Comparison of ENCODE assay signal across 12 mouse cellular contexts in genomic region chr7:81725986-81726727, GRCm38 (mm10). TPM values are rescaled to one million over a fixed set of nuclear protein-coding genes. Genes with fewer than 3 reads are reported as not detected.
DNase-seq lines count a peak whose midpoint lies in the region; ATAC-seq and TF ChIP-seq lines count a peak whose summit lies in the region.
"Had no signal": no experiment of that assay in that cellular context is flagged by ENCODE, and none has a peak within 500 bp of the region (broad histone marks: within the 10 kb centered on the region; RNA-seq: fewer than 3 reads in every experiment).

No protein-coding gene starts in this region.

- no peak for TF ChIP-seq EP300 in stomach, postnatal 0 days (optimal IDR thresholded peaks at IDR 0.05)

- WGBS in lung, embryonic 16.5 days = 39% methylated on average over 18 of the region's 18 CpGs
- 34% methylated on average over 18 of the region's 18 CpGs for WGBS in lung, adult 2 months
- 26% methylated on average over 18 of the region's 18 CpGs for WGBS in heart, embryonic 10.5 days
- 35% methylated on average over 18 of the region's 18 CpGs for WGBS in limb, embryonic 14.5 days
- 49% methylated on average over 18 of the region's 18 CpGs for WGBS in stomach, postnatal 0 days

- peak overlapping the region; percentile 26 for H3K4me2 ChIP-seq in lung, embryonic 16.5 days (ENCODE audit: low read depth, low read length)
- H3K4me2 ChIP-seq in limb, embryonic 14.5 days (replicated peaks; ENCODE audit: low read depth, low read length, severe bottlenecking) = no peak overlapping the region; the same call in 1 of the 2 replicates
- H3K4me2 ChIP-seq in stomach, postnatal 0 days (replicated peaks; ENCODE audit: low read depth) = no peak overlapping the region
- H3K4me2 ChIP-seq: embryonic facial prominence, embryonic 15.5 days; neural tube, embryonic 12.5 days had no signal

- H3K27me3 ChIP-seq in lung, embryonic 16.5 days (ENCODE audit: control insufficient read depth, insufficient read depth, low read depth, low read length) = no peaks in the 10 kb centered on the region
- no peaks in the 10 kb centered on the region for H3K27me3 ChIP-seq in heart, embryonic 10.5 days (ENCODE audit: insufficient read depth, poor library complexity, severe bottlenecking)
- H3K27me3 ChIP-seq in limb, embryonic 14.5 days (ENCODE audit: control insufficient read depth, insufficient read depth, low read length) = no peaks in the 10 kb centered on the region
- H3K27me3 ChIP-seq in stomach, postnatal 0 days (ENCODE audit: control insufficient read depth, insufficient read depth, low read length) = no peaks in the 10 kb centered on the region
- H3K27me3 ChIP-seq: embryonic facial prominence, embryonic 15.5 days; neural tube, embryonic 12.5 days had no signal

- H3K9me3 ChIP-seq in lung, embryonic 16.5 days (ENCODE audit: control insufficient read depth, low read length) = no peaks in the 10 kb centered on the region
- H3K9me3 ChIP-seq in heart, embryonic 10.5 days = no peaks in the 10 kb centered on the region
- no peaks in the 10 kb centered on the region for H3K9me3 ChIP-seq in limb, embryonic 14.5 days (ENCODE audit: control insufficient read depth, low read length)
- no peaks in the 10 kb centered on the region for H3K9me3 ChIP-seq in stomach, postnatal 0 days (ENCODE audit: control insufficient read depth, low read length)
- H3K9me3 ChIP-seq: embryonic facial prominence, embryonic 15.5 days; neural tube, embryonic 12.5 days had no signal

- DNase-seq in lung, adult 2 months = no peak
- DNase-seq in heart, embryonic 10.5 days (ENCODE audit: low spot score) = no peak
- DNase-seq in limb, embryonic 14.5 days (ENCODE audit: low spot score) = no peak
- DNase-seq in stomach, postnatal 0 days (ENCODE audit: low spot score) = no peak
- no peak for DNase-seq in adrenal gland, adult 18-20 months (ENCODE audit: low spot score in 2 of 2)
- no peak for DNase-seq in adrenal gland, adult 2 months
- DNase-seq: thymus, adult 18-20 months had no signal

- no peak for TF ChIP-seq CTCF in lung, adult 2 months (IDR thresholded peaks at IDR 0.05; ENCODE audit: insufficient read depth, low read length)
- TF ChIP-seq CTCF in stomach, postnatal 0 days (IDR thresholded peaks at IDR 0.05; ENCODE audit: low read depth) = no peak

- H3K4me3 ChIP-seq in lung, embryonic 16.5 days (ENCODE audit: low read length) = no peak overlapping the region
- no peak overlapping the region for H3K4me3 ChIP-seq in lung, adult 2 months (replicated peaks; ENCODE audit: extremely low read depth, low read depth, low read length)
- peak overlapping the region; percentile 41; the same call in 1 of the 2 replicates for H3K4me3 ChIP-seq in heart, embryonic 10.5 days
- H3K4me3 ChIP-seq in limb, embryonic 14.5 days (replicated peaks; ENCODE audit: low read length) = no peak overlapping the region
- no peak overlapping the region for H3K4me3 ChIP-seq in stomach, postnatal 0 days (ENCODE audit: low read depth, low read length)
- H3K4me3 ChIP-seq: embryonic facial prominence, embryonic 15.5 days; layer of hippocampus, adult 2 months; neural tube, embryonic 12.5 days had no signal

- no peak for TF ChIP-seq POLR2A in lung, adult 2 months (IDR thresholded peaks at IDR 0.05; ENCODE audit: borderline replicate concordance, extremely low read depth, low read depth, low read length)
- TF ChIP-seq POLR2A in limb, embryonic 14.5 days (IDR thresholded peaks at IDR 0.05; ENCODE audit: borderline replicate concordance, extremely low read depth, insufficient read depth, insufficient read length) = no peak

- H3K9ac ChIP-seq in lung, embryonic 16.5 days (ENCODE audit: low read length) = no peak overlapping the region; the same call in 1 of the 2 replicates
- no peak overlapping the region; the same call in 1 of the 2 replicates for H3K9ac ChIP-seq in limb, embryonic 14.5 days (ENCODE audit: low read depth, low read length, severe bottlenecking)
- H3K9ac ChIP-seq in stomach, postnatal 0 days (ENCODE audit: low read length) = no peak overlapping the region
- H3K9ac ChIP-seq: embryonic facial prominence, embryonic 15.5 days; neural tube, embryonic 12.5 days had no signal

- peak overlapping the region; percentile 66 for H3K27ac ChIP-seq in lung, embryonic 16.5 days (ENCODE audit: low read length)
- H3K27ac ChIP-seq in heart, embryonic 10.5 days = peak overlapping the region; percentile 83
- no peak overlapping the region; the same call in 1 of the 2 replicates for H3K27ac ChIP-seq in limb, embryonic 14.5 days (replicated peaks; ENCODE audit: low read depth, low read length)
- H3K27ac ChIP-seq in stomach, postnatal 0 days (replicated peaks) = no peak overlapping the region
- H3K27ac ChIP-seq: embryonic facial prominence, embryonic 15.5 days; hindbrain, postnatal 0 days; layer of hippocampus, adult 2 months; neural tube, embryonic 12.5 days had no signal

- ATAC-seq in lung, embryonic 16.5 days (ENCODE audit: low read depth) = peak; percentile 69
- peak; percentile 38; the same call in 1 of the 2 replicates for ATAC-seq in limb, embryonic 14.5 days (ENCODE audit: low FRiP score, low read depth)
- peak; percentile 53 for ATAC-seq in stomach, postnatal 0 days (ENCODE audit: low FRiP score, low TSS enrichment)
- ATAC-seq: hindbrain, postnatal 0 days had no signal

- no peaks in the 10 kb centered on the region for H3K36me3 ChIP-seq in lung, embryonic 16.5 days (ENCODE audit: control insufficient read depth, insufficient read depth, low read length)
- H3K36me3 ChIP-seq in heart, embryonic 10.5 days = no peaks in the 10 kb centered on the region
- H3K36me3 ChIP-seq in limb, embryonic 14.5 days (ENCODE audit: control insufficient read depth, insufficient read depth, low read length) = no peaks in the 10 kb centered on the region
- no peaks in the 10 kb centered on the region for H3K36me3 ChIP-seq in stomach, postnatal 0 days (ENCODE audit: control insufficient read depth, insufficient read depth, low read length)
- H3K36me3 ChIP-seq: embryonic facial prominence, embryonic 15.5 days; neural tube, embryonic 12.5 days had no signal

- H3K4me1 ChIP-seq in lung, embryonic 16.5 days (replicated peaks; ENCODE audit: control insufficient read depth, insufficient read depth, low read length) = peaks cover 8% of the 10 kb centered on the region; the same call in 1 of the 2 replicates
- H3K4me1 ChIP-seq in lung, adult 2 months (ENCODE audit: control insufficient read depth, insufficient read depth, low read length) = no peaks in the 10 kb centered on the region
- peaks cover 39% of the 10 kb centered on the region for H3K4me1 ChIP-seq in heart, embryonic 10.5 days
- H3K4me1 ChIP-seq in limb, embryonic 14.5 days (ENCODE audit: control insufficient read depth, insufficient read depth, low read length) = peaks cover 16% of the 10 kb centered on the region
- H3K4me1 ChIP-seq in stomach, postnatal 0 days (replicated peaks; ENCODE audit: control insufficient read depth, insufficient read depth) = no peaks in the 10 kb centered on the region
- H3K4me1 ChIP-seq: neural tube, embryonic 12.5 days had no signal

RNA-seq across cellular contexts. Expression of gene Homer2, which starts 18.8 kb away (rescaled TPM):
- polyA plus RNA-seq in lung, embryonic 16.5 days (2015; fragmentation: Nextera tagmentation; extraction: Ambion mirVana) = 29.3 and 31.2 TPM in 2 replicates
- polyA plus RNA-seq in lung, adult 2 months (2012; rRNA removed) = 2.2 and 2.8 TPM in 2 replicates
- 119 and 154 TPM in 2 replicates for polyA plus RNA-seq in heart, embryonic 10.5 days (2016; fragmentation: Nextera tagmentation; extraction: Ambion mirVana)
- 15.3 and 15.5 TPM in 2 replicates for polyA plus RNA-seq in limb, embryonic 14.5 days (2012; rRNA removed)
- polyA plus RNA-seq in limb, embryonic 14.5 days (2014; fragmentation: Nextera tagmentation; extraction: Ambion mirVana) = 25.8 and 29.6 TPM in 2 replicates
- 47.4 and 48.4 TPM in 2 replicates for polyA plus RNA-seq in stomach, postnatal 0 days (2015; fragmentation: Nextera tagmentation; extraction: Ambion mirVana)
- total RNA-seq in adrenal gland, adult 18-20 months (2021) = 1 to 10 TPM; 1.7 to 4.9 TPM
- total RNA-seq in adrenal gland, adult 2 months (2021) = 1 to 10 TPM; 3.6 to 6.7 TPM
- polyA plus RNA-seq in adrenal gland, adult 2 months (2012; rRNA removed) = 0.58 and 0.75 TPM in 2 replicates

RNA-seq across cellular contexts. Expression of gene Ramac, which starts 36.6 kb away (rescaled TPM):
- 136 and 139 TPM in 2 replicates for polyA plus RNA-seq in lung, embryonic 16.5 days (2015; fragmentation: Nextera tagmentation; extraction: Ambion mirVana)
- polyA plus RNA-seq in lung, adult 2 months (2012; rRNA removed) = 7.6 and 13.6 TPM in 2 replicates
- polyA plus RNA-seq in heart, embryonic 10.5 days (2016; fragmentation: Nextera tagmentation; extraction: Ambion mirVana) = 78.3 and 102 TPM in 2 replicates
- 38.8 and 46.8 TPM in 2 replicates for polyA plus RNA-seq in limb, embryonic 14.5 days (2012; rRNA removed)
- 103 TPM in 2 replicates for polyA plus RNA-seq in limb, embryonic 14.5 days (2014; fragmentation: Nextera tagmentation; extraction: Ambion mirVana)
- 128 and 134 TPM in 2 replicates for polyA plus RNA-seq in stomach, postnatal 0 days (2015; fragmentation: Nextera tagmentation; extraction: Ambion mirVana)
- 10 to 100 TPM; 34.7 to 44.7 TPM for total RNA-seq in adrenal gland, adult 18-20 months (2021)
- total RNA-seq in adrenal gland, adult 2 months (2021) = 10 to 100 TPM; 36.6 to 50.2 TPM
- polyA plus RNA-seq in adrenal gland, adult 2 months (2012; rRNA removed) = 2.7 and 4.5 TPM in 2 replicates

Comparison
In these comparisons a context has a peak if more than half of its experiments do, and no peak if none do; other contexts are left out.
1. H3K27ac ChIP-seq: peak in lung, embryonic 16.5 days (single experiment) and heart, embryonic 10.5 days (single experiment); none in limb, embryonic 14.5 days (single experiment) and stomach, postnatal 0 days (single experiment).
2. Peak in every context shown above with its lines, with median percentiles within 50 percentile points of each other: ATAC-seq.